Mouse (Mus musculus) left cerebral cortex, postnatal 10 days (tissue): ENCODE measurements at regions not wholly inside any gene's neighbourhood (a gene's known extent, or its start where the extent isn't known, plus 50 kb on each side); places are given as distances from the start of the nearest gene placed in this dataset. TPM values are rescaled to one million over a fixed set of nuclear protein-coding genes. Genes with fewer than 3 reads are reported as not detected.
"Not testable (repeated sequence)": the region's sequence is repeated elsewhere in the genome, so short reads cannot be mapped to it uniquely, and the experiment has no call there.

Experiments
- DNase-seq, 2 experiments: peaks; one replicate each; pipeline ENCODE4 v3.0.0; 2021 to 2022; ENCODE audit warnings: low spot score in 2 of 2, mixed read lengths in 1 of 2; ENCODE audit errors: extremely low spot score in 1 of 2
- intact Hi-C: fragments of 180-260 bp; cut with DNase I; formaldehyde crosslinking; loops from one replicate; pipeline ENCODE4 v1.15.1; 2025
- microRNA-seq: library from miRNA; unstranded; fragments of <30 nt; microRNA quantifications from one replicate; pipeline ENCODE4 v1.2.0, GENCODE M21; 2022

GRCm38 (mm10) chr12:113418731-113419402 lies 70.4 kb upstream of the Adam6b start:
- no peak for DNase-seq
- intact Hi-C loops = no loop called here

GRCm38 (mm10) chr12:113420721-113421305 lies 68.5 kb upstream of the Adam6b start:
- no peak for DNase-seq
- intact Hi-C loops = no loop called here

- DNase-seq = no peak
- intact Hi-C loops = no loop called here
These were observed 67.4 kb upstream of the Adam6b start for GRCm38 (mm10) chr12:113421716-113422595.

DNA sequence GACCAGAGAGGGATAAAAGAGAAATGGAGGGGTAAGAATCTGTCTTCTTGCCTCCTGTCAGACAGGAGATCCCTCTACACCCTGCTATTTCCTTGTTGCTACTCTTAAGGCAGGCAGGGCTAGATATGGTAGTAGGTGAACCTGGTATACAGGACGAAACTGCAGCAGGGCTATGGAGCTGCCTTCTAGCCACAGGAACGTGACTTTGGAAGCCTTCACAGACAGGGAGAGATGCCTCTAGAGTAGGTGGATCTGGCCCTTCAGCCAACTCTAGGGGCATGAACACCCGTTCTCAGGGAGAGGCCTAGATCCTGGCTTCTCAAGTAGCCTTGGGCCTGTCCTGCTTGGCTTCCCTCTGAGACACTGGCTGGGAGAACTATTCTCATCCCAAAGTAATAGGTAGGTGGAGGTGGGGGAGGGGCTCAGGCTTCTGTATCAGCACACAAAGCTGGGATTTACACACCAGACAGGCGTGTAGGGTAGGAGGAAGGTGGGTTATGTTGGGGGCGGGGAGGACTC lies 66.5 kb upstream of the Adam6b start:
- no peak for DNase-seq
- intact Hi-C loops = no loop called here

DNA sequence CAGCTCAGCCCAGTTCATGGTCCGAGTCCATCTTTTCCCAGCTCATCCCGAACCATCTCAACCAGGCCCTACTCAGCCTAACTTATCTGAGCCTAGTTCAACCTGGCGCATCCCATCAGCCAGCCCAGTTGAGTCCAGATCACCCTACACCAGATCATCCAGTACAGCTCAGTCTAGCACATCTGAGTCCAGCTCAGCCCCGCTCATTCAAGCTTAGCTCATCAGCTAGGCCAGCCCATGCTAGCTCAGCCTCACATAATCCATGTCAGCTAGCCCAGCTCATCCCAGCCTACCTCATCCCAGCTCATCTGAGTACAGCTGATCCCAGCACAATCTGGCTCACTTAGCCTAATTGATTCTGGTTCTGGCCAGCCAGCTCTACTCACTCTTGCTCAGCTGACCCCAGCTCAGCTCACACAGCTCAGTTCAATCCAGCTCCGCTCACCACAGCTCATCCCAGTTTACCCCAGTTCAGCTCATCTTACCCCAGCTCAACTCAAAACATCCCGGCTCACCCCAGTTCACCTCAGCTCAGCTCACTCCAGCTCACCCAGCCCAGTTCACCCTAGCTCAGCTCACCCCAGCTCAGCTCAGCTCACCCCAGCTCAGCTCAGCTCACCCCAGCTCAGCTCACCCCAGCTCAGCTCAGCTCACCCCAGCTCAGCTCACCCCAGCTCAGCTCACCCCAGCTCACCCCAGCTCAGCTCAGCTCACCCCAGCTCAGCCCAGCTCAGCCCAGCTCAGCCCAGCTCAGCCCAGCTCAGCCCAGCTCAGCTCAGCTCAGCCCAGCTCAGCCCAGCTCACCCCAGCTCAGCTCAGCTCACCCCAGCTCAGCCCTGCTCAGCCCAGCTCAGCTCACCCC lies 65.3 kb upstream of the Adam6b start:
- intact Hi-C loops = no loop called here

DNA sequence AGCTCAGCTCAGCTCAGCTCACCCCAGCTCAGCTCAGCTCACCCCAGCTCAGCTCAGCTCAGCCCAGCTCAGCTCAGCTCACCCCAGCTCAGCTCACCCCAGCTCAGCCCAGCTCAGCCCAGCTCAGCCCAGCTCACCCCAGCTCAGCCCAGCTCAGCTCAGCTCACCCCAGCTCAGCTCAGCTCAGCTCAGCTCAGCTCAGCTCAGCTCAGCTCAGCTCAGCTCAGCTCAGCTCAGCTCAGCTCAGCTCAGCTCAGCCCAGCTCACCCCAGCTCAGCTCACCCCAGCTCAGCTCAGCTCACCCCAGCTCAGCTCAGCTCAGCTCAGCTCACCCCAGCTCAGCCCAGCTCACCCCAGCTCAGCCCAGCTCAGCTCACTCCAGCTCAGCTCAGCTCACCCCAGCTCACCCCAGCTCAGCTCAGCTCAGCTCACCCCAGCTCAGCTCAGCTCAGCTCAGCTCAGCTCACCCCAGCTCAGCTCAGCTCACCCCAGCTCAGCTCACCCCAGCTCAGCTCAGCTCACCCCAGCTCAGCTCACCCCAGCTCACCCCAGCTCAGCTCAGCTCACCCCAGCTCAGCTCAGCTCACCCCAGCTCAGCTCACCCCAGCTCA lies 64.6 kb upstream of the Adam6b start:
- DNase-seq, intact Hi-C loops: not testable (repeated sequence)

More for the DNA sequence above, 65.3 kb upstream of the Adam6b start:
- DNase-seq = no peak

DNA sequence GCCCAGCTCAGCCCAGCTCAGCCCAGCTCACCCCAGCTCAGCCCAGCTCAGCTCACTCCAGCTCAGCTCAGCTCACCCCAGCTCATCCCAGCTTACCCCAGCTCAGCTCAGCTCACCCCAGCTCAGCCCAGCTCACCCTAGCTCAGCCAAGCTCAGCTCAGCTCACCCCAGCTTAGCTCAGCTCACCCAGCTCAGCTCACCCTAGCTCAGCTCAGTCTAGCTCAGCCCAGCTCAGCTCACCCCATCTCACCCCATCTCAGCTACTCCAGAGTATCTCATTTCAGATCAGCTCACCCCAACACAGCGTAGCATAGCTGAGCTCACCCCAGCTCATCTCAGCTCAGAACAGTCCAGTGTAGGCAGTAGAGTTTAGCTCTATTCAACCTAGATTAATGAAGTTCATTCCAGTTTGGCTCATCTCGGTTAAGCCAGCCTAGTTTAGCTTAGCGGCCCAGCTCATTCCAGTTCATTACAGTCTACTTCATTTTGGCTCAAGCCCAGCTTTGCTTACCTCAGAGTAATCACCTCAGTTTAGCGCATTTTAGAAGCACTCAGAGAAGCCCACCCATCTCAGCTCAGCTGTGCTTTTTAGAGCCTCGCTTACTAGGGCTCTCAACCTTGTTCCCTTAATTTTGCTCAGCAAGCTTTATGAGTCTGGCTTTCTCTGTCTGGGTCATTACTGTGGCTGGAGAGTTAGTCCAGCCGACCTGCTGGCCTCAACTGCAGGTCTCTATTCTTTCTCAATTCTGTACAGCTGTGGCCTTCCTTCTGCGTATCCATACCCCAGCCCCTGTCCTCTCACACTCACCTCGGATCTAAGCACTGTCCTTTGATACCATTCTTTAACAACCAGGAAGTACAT lies 63.9 kb upstream of the Adam6b start:
- no peak for DNase-seq
- intact Hi-C loops = no loop called here

DNA sequence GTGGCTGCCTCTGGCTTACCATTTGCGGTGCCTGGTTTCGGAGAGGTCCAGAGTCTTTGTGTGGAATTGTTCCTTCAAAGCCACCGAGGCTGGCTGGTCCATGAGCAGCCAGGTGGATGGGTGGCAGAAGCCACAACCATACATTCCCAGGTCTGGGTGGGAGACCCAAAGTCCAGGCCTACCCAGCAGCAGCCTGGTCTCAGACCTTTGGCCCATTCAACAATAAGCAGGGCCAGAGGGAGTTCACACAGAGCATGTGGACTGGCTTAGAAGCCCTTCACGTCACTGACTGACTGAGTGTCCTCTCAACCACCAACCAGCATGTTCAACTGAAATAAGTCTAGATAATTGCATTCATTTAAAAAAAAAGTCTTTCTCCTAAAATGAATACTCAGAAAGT lies 62.7 kb upstream of the Adam6b start:
- intact Hi-C loops = no loop called here

GRCm38 (mm10) chr12:113427339-113427738 lies 62.0 kb upstream of the Adam6b start:
- intact Hi-C loops = no loop called here
- DNase-seq = peak in 1 of 2 experiments; percentile 13

More for the DNA sequence above, 62.7 kb upstream of the Adam6b start:
- DNase-seq = no peak

DNA sequence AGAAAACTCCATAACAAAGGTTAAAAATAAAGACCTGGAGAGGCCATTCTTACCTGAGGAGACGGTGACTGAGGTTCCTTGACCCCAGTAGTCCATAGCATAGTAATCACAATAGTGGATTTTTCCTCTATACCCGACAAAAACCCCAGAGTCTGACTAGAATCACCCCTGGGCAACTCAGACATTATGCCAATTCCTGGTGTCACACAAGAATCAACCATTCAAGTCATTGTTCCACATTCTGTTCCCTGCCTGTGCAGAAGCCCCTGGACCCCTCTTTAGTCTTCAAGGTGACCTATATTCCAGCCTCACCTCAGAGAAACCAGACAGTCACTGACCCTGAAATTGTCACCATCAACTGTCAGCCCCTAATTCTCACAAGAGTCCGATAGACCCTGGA lies 60.9 kb upstream of the Adam6b start:
- intact Hi-C loops = no loop called here
- DNase-seq = no peak

- intact Hi-C loops = no loop called here
- no peak for DNase-seq
These were observed 60.4 kb upstream of the Adam6b start for GRCm38 (mm10) chr12:113428901-113429300.

DNA sequence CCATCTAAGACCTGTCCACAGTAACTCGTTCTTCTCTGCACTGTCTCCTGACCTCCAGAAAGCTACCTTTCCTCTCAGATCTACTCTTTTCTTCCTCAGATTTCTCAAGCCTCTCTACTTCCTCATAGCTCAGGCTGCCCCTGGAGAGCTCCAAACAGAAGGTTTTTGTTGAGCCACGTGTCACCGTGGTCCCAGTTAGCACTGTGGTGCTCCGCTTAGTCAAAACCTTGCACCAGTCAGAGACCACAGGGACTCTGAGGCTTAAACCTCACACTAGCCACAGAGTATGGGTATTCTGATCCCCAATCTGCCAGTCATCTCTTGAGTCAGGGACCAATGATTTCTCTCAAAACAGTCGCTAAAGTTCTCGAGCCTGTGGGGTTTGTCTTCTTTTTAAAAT lies 59.0 kb upstream of the Adam6b start:
- intact Hi-C loops = no loop called here
- DNase-seq = no peak

Small RNA genes lying in the stretch of these regions (microRNA-seq; reads per million reads assigned to microRNA genes)
- not detected for gene Gm22175
- not detected for gene Gm24022
- not detected for gene Gm25747
